Mouse (Mus musculus) limb, embryonic 10.5 days (tissue): ENCODE data around the gene Pitpna. TPM values are rescaled to one million over a fixed set of nuclear protein-coding genes. Genes with fewer than 3 reads are reported as not detected.

Source experiments
- DNase-seq: peaks from one replicate; pipeline ENCODE4 v3.0.0-alpha.2; 2017; ENCODE audit warnings: low spot score
- H3K27ac ChIP-seq: fragments of 300-500 bp; sonication (generic); 2 replicates; pipeline ENCODE4 v1.5.1; 2016; ENCODE audit warnings: mild to moderate bottlenecking
- H3K27me3 ChIP-seq: fragments of 300-500 bp; sonication (generic); 2 replicates; pipeline ENCODE4 v1.6.1; 2016; ENCODE audit warnings: low read depth, mild to moderate bottlenecking; ENCODE audit not compliant: poor library complexity, severe bottlenecking
- H3K36me3 ChIP-seq: fragments of 300-500 bp; sonication (generic); 2 replicates; pipeline ENCODE4 v1.6.1; 2016; ENCODE audit warnings: mild to moderate bottlenecking, moderate library complexity
- H3K4me1 ChIP-seq: fragments of 300-500 bp; sonication (generic); 2 replicates; pipeline ENCODE4 v1.6.1; 2016
- H3K4me3 ChIP-seq: fragments of 300-500 bp; sonication (generic); 2 replicates; pipeline ENCODE4 v1.5.1; 2016; ENCODE audit warnings: mild to moderate bottlenecking, moderate library complexity
- H3K9me3 ChIP-seq: fragments of 300-500 bp; sonication (generic); replicated peaks from 2 replicates; pipeline ENCODE4 v1.6.1; 2016; ENCODE audit warnings: mild to moderate bottlenecking
- WGBS: fragments of 180-500 bp; shearing (Covaris S2); methylation state at CpG from one replicate; pipeline ENCODE4 v1.1.7; 2016; 5-methylcytosine and 5-hydroxymethylcytosine counted together
- polyA plus RNA-seq: library from polyadenylated mRNA; unstranded; fragments of >200 nt; fragmentation: Nextera tagmentation; extraction: Ambion mirVana; gene quantifications from 2 replicates; pipeline ENCODE4 v1.2.1, GENCODE M21; 2016

Gene Pitpna
- 60.9 and 68.8 TPM in 2 replicates for polyA plus RNA-seq

- H3K4me3 ChIP-seq: peak within 1 kb of the TSS; percentile 99
- 6% methylated on average over 49 of the region's 49 CpGs for WGBS
- peaks cover 21% of the 10 kb centered on the region for H3K36me3 ChIP-seq
- DNase-seq: peak; percentile 97
- peak within 1 kb of the TSS; percentile 91 for H3K27ac ChIP-seq
- no peaks in the 10 kb centered on the region for H3K27me3 ChIP-seq
- peaks cover 23% of the 10 kb centered on the region for H3K4me1 ChIP-seq
- no peaks in the 10 kb centered on the region for H3K9me3 ChIP-seq
Measured at GRCm38 (mm10) chr11:75587493-75588284, at the start of gene Pitpna. Gene Pitpna, plus strand, starts transcription at chr11:75588097.

- H3K27me3 ChIP-seq: 0 out of 2 replicates have a peak, but pooled peaks cover 1% of the 10 kb centered on the region
- no peaks in the 10 kb centered on the region for H3K36me3 ChIP-seq
- whole genome bisulfite sequencing: 80% methylated on average over 9 of the region's 9 CpGs
- peak overlapping the region; percentile 81 for H3K27ac ChIP-seq
- no peak for DNase-seq
- H3K4me1 ChIP-seq: peaks cover 39% of the 10 kb centered on the region
- H3K4me3 ChIP-seq: no peak overlapping the region
- H3K9me3 ChIP-seq: no peaks in the 10 kb centered on the region
Measured at GRCm38 (mm10) chr11:75538184-75538969, 49.5 kb upstream of the Pitpna start.

- Histone ChIP-seq H3K27me3 (no peaks in the 10 kb centered on the region), H3K4me1 (peaks cover 38% of the 10 kb centered on the region), H3K27ac (peak overlapping the region; percentile 81; the same call in 1 of the 2 replicates), H3K4me3 (no peak overlapping the region), H3K36me3 (no peaks in the 10 kb centered on the region), H3K9me3 (no peaks in the 10 kb centered on the region)
- no peak for DNase-seq
- 97% methylated on average over 13 of the region's 13 CpGs for WGBS
Measured at GRCm38 (mm10) chr11:75538970-75539299, 49.0 kb upstream of the Pitpna start.

GRCm38 (mm10) chr11:75540209-75540608 lies 47.7 kb upstream of the Pitpna start:
- Histone ChIP-seq H3K27me3 (no peaks in the 10 kb centered on the region), H3K9me3 (no peaks in the 10 kb centered on the region), H3K4me1 (peaks cover 35% of the 10 kb centered on the region), H3K27ac (no peak overlapping the region), H3K4me3 (no peak overlapping the region), H3K36me3 (no peaks in the 10 kb centered on the region)
- WGBS: 85% methylated on average over 8 of the region's 8 CpGs
- no peak for DNase-seq

GRCm38 (mm10) chr11:75540710-75541581 lies 47.0 kb upstream of the Pitpna start:
- Histone ChIP-seq H3K9me3 (no peaks in the 10 kb centered on the region), H3K27ac (peak overlapping the region; percentile 62), H3K36me3 (no peaks in the 10 kb centered on the region), H3K4me3 (no peak overlapping the region), H3K4me1 (peaks cover 29% of the 10 kb centered on the region), H3K27me3 (no peaks in the 10 kb centered on the region)
- no peak for DNase-seq
- 81% methylated on average over 19 of the region's 19 CpGs for WGBS

GRCm38 (mm10) chr11:75544713-75545112 lies 43.2 kb upstream of the Pitpna start:
- WGBS: 93% methylated on average over 9 of the region's 9 CpGs
- peaks cover 19% of the 10 kb centered on the region for H3K4me1 ChIP-seq
- DNase-seq: no peak
- H3K36me3 ChIP-seq: no peaks in the 10 kb centered on the region
- no peak overlapping the region for H3K27ac ChIP-seq
- H3K4me3 ChIP-seq: no peak overlapping the region
- no peaks in the 10 kb centered on the region for H3K9me3 ChIP-seq
- no peaks in the 10 kb centered on the region for H3K27me3 ChIP-seq

GRCm38 (mm10) chr11:75546057-75546456 lies 41.8 kb upstream of the Pitpna start:
- 89% methylated on average over 4 of the region's 4 CpGs for WGBS
- peaks cover 22% of the 10 kb centered on the region for H3K4me1 ChIP-seq
- DNase-seq: no peak
- H3K36me3 ChIP-seq: no peaks in the 10 kb centered on the region
- no peaks in the 10 kb centered on the region for H3K9me3 ChIP-seq
- no peak overlapping the region for H3K4me3 ChIP-seq
- H3K27me3 ChIP-seq: no peaks in the 10 kb centered on the region
- H3K27ac ChIP-seq: no peak overlapping the region

GRCm38 (mm10) chr11:75549658-75550111 lies 38.2 kb upstream of the Pitpna start:
- Histone ChIP-seq H3K27ac (peak overlapping the region; percentile 65), H3K4me1 (peaks cover 41% of the 10 kb centered on the region), H3K27me3 (no peaks in the 10 kb centered on the region), H3K4me3 (no peak overlapping the region), H3K9me3 (no peaks in the 10 kb centered on the region), H3K36me3 (no peaks in the 10 kb centered on the region)
- DNase-seq: no peak
- WGBS: 41% methylated on average over 5 of the region's 5 CpGs

- Histone ChIP-seq H3K27ac (peak overlapping the region; percentile 65), H3K9me3 (no peaks in the 10 kb centered on the region), H3K4me1 (peaks cover 41% of the 10 kb centered on the region), H3K36me3 (no peaks in the 10 kb centered on the region), H3K27me3 (no peaks in the 10 kb centered on the region), H3K4me3 (no peak overlapping the region)
- no peak for DNase-seq
- 84% methylated on average over 12 of the region's 12 CpGs for WGBS
Measured at GRCm38 (mm10) chr11:75550200-75550946, 37.5 kb upstream of the Pitpna start.

GRCm38 (mm10) chr11:75551321-75551720 lies 36.6 kb upstream of the Pitpna start:
- Histone ChIP-seq H3K27ac (peak overlapping the region; percentile 73; the same call in 1 of the 2 replicates), H3K4me1 (peaks cover 41% of the 10 kb centered on the region), H3K36me3 (no peaks in the 10 kb centered on the region), H3K27me3 (no peaks in the 10 kb centered on the region), H3K4me3 (no peak overlapping the region), H3K9me3 (no peaks in the 10 kb centered on the region)
- 87% methylated on average over 5 of the region's 5 CpGs for WGBS
- DNase-seq: no peak

- peaks cover 41% of the 10 kb centered on the region for H3K4me1 ChIP-seq
- H3K4me3 ChIP-seq: no peak overlapping the region
- no peak for DNase-seq
Measured at GRCm38 (mm10) chr11:75551961-75552441, 35.9 kb upstream of the Pitpna start.

More at GRCm38 (mm10) chr11:75551961-75552441, 35.9 kb upstream of the Pitpna start:
- H3K27me3 ChIP-seq: no peaks in the 10 kb centered on the region
- H3K9me3 ChIP-seq: no peaks in the 10 kb centered on the region
- H3K36me3 ChIP-seq: no peaks in the 10 kb centered on the region
- peak overlapping the region; percentile 73 for H3K27ac ChIP-seq
- 77% methylated on average over 9 of the region's 9 CpGs for WGBS
